Mouse (Mus musculus) stomach, postnatal 0 days (tissue): ENCODE data around the gene Tfcp2. TPM values are rescaled to one million over a fixed set of nuclear protein-coding genes. Genes with fewer than 3 reads are reported as not detected.

Experiments
- ATAC-seq: fragments of 200-750 bp; cut with Nextera tagmentation; 2 replicates; pipeline ENCODE4 v1.8.0; 2017; ENCODE audit not compliant: low FRiP score, low TSS enrichment
- DNase-seq: peaks from one replicate; pipeline ENCODE4 v3.0.0-alpha.2; 2016; ENCODE audit warnings: low spot score
- H3K27ac ChIP-seq: fragments of 300-500 bp; sonication (generic); replicated peaks from 2 replicates; pipeline ENCODE4 v1.5.1; 2014; ENCODE audit warnings: mild to moderate bottlenecking, control low read depth
- H3K27me3 ChIP-seq: fragments of 300-500 bp; sonication (generic); 2 replicates; pipeline ENCODE4 v1.6.1; 2014; ENCODE audit warnings: low read length; ENCODE audit not compliant: control insufficient read depth, insufficient read depth
- H3K36me3 ChIP-seq: fragments of 300-500 bp; sonication (generic); 2 replicates; pipeline ENCODE4 v1.6.1; 2014; ENCODE audit warnings: low read length, mixed read lengths; ENCODE audit not compliant: control insufficient read depth, insufficient read depth
- H3K4me1 ChIP-seq: fragments of 300-500 bp; sonication (generic); replicated peaks from 2 replicates; pipeline ENCODE4 v1.6.1; 2014; ENCODE audit warnings: antibody characterized with exemption; ENCODE audit not compliant: control insufficient read depth, insufficient read depth
- H3K4me2 ChIP-seq: fragments of 300-500 bp; sonication (generic); replicated peaks from 2 replicates; pipeline ENCODE4 v1.6.1; 2014; ENCODE audit warnings: low read depth, mild to moderate bottlenecking, control low read depth, moderate library complexity
- H3K4me3 ChIP-seq: fragments of 300-500 bp; sonication (generic); 2 replicates; pipeline ENCODE4 v1.5.1; 2014; ENCODE audit warnings: low read depth, low read length, control low read depth
- H3K9ac ChIP-seq: fragments of 300-500 bp; sonication (generic); 2 replicates; pipeline ENCODE4 v1.6.1; 2014; ENCODE audit warnings: mild to moderate bottlenecking, low read length, control low read depth, mixed read lengths
- H3K9me3 ChIP-seq: fragments of 300-500 bp; sonication (generic); 2 replicates; pipeline ENCODE4 v1.6.1; 2016; ENCODE audit warnings: low read length; ENCODE audit not compliant: control insufficient read depth
- CTCF ChIP-seq: IDR thresholded peaks from 2 replicates; pipeline ENCODE4 v1.5.1; 2016; ENCODE audit warnings: antibody characterized with exemption, low read depth, mild to moderate bottlenecking, moderate library complexity
- EP300 ChIP-seq: optimal IDR thresholded peaks from 2 replicates; pipeline ENCODE3; 2016; ENCODE audit warnings: antibody characterized with exemption
- WGBS: fragments of 180-500 bp; shearing (Covaris S2); extraction: QIAGEN DNeasy Blood & Tissue Kit; methylation state at CpG from one replicate; pipeline ENCODE4 v1.1.7; 2014; 5-methylcytosine and 5-hydroxymethylcytosine counted together
- polyA plus RNA-seq: library from polyadenylated mRNA; unstranded; fragments of >200 nt; fragmentation: Nextera tagmentation; extraction: Ambion mirVana; gene quantifications from 2 replicates; pipeline ENCODE4 v1.2.1, GENCODE M21; 2015

The Tfcp2 gene
- 8.7 and 9.6 TPM in 2 replicates for polyA plus RNA-seq

DNA sequence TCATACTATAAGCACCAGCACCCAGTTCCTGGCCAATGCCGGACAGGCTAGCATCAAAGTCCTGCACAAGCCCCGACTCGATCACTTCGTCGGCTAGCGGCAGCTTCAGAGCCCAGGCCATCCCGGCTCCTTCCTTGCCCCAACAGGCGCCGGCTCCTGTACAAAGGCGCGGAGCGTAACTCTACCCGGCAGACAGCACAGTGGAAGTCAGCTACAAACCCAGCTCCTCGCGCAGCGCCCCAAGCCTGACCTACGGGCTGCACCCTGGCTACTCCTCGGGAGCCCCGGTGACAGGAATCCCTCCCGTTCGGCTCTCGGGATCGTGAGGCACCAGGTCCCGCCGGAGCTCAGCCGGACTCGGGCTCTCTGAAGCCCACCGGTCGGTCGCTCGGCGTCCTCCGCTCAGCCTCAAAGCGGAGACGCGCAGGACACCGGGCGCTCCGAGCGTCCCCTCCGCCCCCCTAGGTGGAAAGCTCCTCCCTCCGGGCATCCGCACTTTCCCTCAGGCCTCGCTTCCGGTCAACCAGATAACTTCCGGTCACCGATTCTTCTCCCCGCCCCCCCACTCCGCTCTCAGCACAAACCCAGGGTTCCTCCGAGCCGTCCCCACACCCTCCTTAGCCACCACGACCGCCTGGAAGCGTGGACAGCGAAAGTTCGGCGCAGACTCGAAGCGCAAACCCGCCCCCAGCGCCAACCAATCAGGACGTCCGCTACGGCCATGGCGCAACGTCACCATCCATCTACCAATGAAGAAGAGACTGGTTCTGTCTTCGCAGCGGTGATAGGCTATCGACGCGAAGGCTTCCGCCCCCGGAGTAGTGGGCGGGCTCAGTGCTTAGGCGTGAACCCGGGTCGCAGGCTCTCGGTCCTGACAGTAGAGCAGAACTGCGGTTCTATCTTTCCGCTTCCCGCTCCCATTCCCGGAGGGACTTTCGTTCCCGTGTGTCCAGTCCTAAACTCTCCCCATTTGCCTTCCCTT lies at the start of gene Tfcp2:
Gene Tfcp2 (minus strand): TSS at position 683 of the 982 bp plus-strand sequence.
- no peaks in the 10 kb centered on the region for H3K9me3 ChIP-seq
- H3K4me3 ChIP-seq: peak within 1 kb of the TSS; percentile 74
- peak within 1 kb of the TSS; percentile 87 for H3K9ac ChIP-seq
- peaks cover 3% of the 10 kb centered on the region for H3K4me1 ChIP-seq
- H3K4me2 ChIP-seq: peak within 1 kb of the TSS; percentile 77
- WGBS: 1% methylated on average over 83 of the region's 84 CpGs
- H3K36me3 ChIP-seq: no peaks in the 10 kb centered on the region
- TF ChIP-seq EP300 (peak; percentile 35), CTCF (no peak)
- H3K27me3 ChIP-seq: no peaks in the 10 kb centered on the region
- peak within 1 kb of the TSS; percentile 95 for H3K27ac ChIP-seq
- DNase-seq (peak; percentile 97), ATAC-seq (peak; percentile 100)

DNA sequence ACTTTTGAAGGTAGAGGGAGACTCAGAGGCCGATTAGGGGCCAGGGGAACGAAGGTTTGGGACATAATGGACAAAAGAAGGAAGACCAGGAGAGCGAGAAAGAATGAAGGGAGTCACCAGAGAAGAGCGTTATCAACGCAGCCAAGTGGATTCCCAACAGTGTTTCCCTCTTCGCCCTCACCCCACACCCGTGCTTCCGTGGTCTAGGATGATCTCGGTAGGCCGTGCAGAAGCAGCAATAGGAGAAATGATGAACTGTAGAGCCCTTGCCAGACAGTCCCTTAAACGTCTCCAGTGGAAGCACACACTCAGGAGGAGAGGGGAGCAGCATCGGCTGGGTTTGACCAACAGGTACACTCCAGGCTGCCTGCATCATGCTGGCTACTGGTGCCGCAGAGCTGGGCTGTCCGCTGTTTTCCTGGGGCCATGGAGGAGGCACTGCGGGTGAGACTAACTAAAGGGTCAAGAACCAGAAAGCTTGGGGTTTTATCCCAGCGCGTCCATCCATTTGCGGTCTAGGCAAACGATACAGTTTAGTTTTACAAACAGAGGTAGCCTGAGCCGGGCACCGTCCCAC lies 49.0 kb upstream of the Tfcp2 start:
- ATAC-seq (no peak), DNase-seq (no peak)
- Histone ChIP-seq H3K36me3 (no peaks in the 10 kb centered on the region), H3K27ac (no peak overlapping the region), H3K9ac (peak overlapping the region; percentile 89; the same call in 1 of the 2 replicates), H3K4me2 (peak overlapping the region; percentile 98), H3K4me1 (no peaks in the 10 kb centered on the region), H3K27me3 (no peaks in the 10 kb centered on the region), H3K9me3 (no peaks in the 10 kb centered on the region), H3K4me3 (peak overlapping the region; percentile 79)
- TF ChIP-seq CTCF: no peak
- TF ChIP-seq EP300: no peak
- WGBS: 43% methylated on average over 21 of the region's 21 CpGs

DNA sequence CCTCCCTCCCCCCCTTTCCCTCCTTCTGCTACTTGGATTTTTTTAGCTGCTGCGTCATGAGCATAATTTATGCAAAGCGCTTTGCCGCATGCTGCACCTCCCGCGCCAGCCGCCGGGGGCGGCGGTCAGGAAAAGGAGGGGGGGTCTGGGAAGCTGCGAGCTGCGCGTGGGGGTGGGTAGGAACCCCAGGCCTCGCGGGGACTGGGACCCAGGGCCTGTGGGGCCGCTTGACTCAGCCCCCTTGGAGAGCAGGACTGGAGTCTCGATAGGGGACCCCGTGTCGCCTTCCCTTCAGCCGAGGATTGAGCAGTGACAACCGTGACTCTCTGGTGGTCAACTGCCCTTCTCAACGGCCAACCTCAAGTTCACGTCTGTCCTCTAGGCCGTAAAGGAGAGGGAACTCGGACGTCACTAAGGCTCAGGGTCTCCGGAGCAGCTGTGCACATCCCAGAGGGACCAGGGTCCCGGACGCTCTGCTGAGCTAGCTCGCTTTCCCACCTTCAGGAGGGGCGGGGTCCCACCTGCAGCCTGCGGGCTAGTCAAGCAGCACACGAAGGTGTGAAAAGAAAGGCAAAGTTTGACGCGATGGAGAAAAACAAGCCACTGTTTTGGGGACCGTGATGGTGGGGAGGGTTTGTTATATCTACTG lies 48.4 kb upstream of the Tfcp2 start:
- ATAC-seq: peak; percentile 79
- DNase-seq: peak; percentile 79
- H3K4me2 ChIP-seq: peak overlapping the region; percentile 98
- H3K9ac ChIP-seq: peak overlapping the region; percentile 89
- no peaks in the 10 kb centered on the region for H3K4me1 ChIP-seq
- H3K27me3 ChIP-seq: no peaks in the 10 kb centered on the region
- TF ChIP-seq CTCF: peak; percentile 72
- no peak for TF ChIP-seq EP300
- H3K9me3 ChIP-seq: no peaks in the 10 kb centered on the region
- WGBS: 2% methylated on average over 30 of the region's 35 CpGs
- H3K4me3 ChIP-seq: peak overlapping the region; percentile 79
- peak overlapping the region; percentile 75 for H3K27ac ChIP-seq
- no peaks in the 10 kb centered on the region for H3K36me3 ChIP-seq

DNA sequence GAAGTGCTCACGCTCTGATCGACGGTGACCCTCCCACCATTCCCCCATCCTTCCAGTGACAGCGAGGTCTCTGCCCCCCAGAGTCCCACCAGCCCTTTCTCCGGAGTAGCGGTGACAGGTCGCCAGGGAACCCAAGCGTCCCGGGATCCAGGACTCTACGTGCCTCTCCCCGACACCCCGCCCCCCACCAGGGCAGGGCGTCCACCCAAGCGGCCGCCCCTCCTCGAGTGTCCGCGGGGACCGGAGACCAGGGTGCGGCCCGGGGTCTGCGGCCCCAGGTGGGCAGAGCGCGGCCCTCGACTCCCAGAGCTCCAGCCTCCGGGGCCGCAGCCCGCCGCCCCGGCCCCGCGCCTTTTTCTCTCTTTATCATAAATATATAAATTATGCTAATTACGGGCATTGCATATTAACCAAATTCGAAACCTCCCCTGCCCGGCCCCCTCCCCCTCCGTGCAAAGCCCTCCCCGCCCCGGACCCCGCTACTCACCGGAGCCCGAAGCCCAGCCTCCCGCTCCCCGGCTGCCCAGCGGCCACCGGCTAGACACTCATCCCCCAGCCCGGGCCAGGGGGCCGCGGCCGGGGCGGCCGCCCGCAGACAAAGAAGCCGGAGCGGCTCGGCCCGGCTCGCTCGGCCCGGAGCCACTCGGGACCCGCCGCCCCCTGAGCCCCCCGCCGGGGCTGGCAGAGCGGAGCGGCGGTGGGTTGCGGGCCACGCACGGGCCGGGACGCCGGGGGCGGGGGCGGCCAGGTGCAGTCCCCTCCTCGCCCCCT lies 47.7 kb upstream of the Tfcp2 start, which contains the start of gene Pou6f1:
Gene Pou6f1 (minus strand): TSS at position 709 of the 771 bp plus-strand sequence.
- H3K4me1 ChIP-seq: no peaks in the 10 kb centered on the region
- peak within 1 kb of the TSS; percentile 79 for H3K4me3 ChIP-seq
- under 1% methylated on average over 61 of the region's 76 CpGs for WGBS
- H3K9ac ChIP-seq: peak within 1 kb of the TSS; percentile 89
- no peak for TF ChIP-seq CTCF
- no peaks in the 10 kb centered on the region for H3K27me3 ChIP-seq
- DNase-seq (peak; percentile 47), ATAC-seq (peak; percentile 57)
- H3K9me3 ChIP-seq: no peaks in the 10 kb centered on the region
- peak within 1 kb of the TSS; percentile 98 for H3K4me2 ChIP-seq
- no peaks in the 10 kb centered on the region for H3K36me3 ChIP-seq
- H3K27ac ChIP-seq: peak within 1 kb of the TSS; percentile 75

DNA sequence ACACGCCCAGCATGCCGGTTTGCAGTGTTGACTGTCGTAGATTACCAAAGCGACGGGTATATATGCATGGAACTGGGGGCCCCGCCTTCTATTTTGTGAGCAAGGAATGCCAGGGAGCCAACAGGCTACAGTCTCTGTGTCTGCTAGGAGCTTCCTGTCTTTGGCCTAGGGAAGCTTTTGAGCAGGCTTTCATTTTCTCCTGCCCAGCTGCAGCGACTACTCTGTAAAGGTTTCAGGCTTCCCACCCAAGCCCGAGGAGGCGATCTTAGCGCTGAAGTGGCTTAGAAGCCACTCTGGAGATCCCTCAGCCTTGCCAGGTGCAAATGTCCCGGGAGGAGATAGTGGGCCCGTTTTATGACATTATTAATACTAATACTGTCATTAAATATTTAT lies 47.1 kb upstream of the Tfcp2 start:
- 1% methylated on average over 12 of the region's 12 CpGs for WGBS
- Histone ChIP-seq H3K9me3 (no peaks in the 10 kb centered on the region), H3K4me1 (no peaks in the 10 kb centered on the region), H3K36me3 (no peaks in the 10 kb centered on the region), H3K4me3 (peak overlapping the region; percentile 79), H3K27ac (peak overlapping the region; percentile 75), H3K27me3 (no peaks in the 10 kb centered on the region), H3K9ac (peak overlapping the region; percentile 89), H3K4me2 (peak overlapping the region; percentile 98)
- ATAC-seq (0 out of 2 replicates have a peak, but pooled peaks have one; percentile 34), DNase-seq (peak; percentile 61)
- TF ChIP-seq CTCF (no peak), EP300 (no peak)
